ENCODE assay signal across 12 mouse cellular contexts in genomic region chr12:101483571-101483970, GRCm38 (mm10).
"Had no signal": no experiment of that assay in that cellular context is flagged by ENCODE, and none has a peak within 500 bp of the region (broad histone marks: within the 10 kb centered on the region; RNA-seq: fewer than 3 reads in every experiment).

No protein-coding gene starts in this region.

- DNase-seq: gastrocnemius, postnatal 10 days; gastrocnemius, postnatal 36 days; heart, adult 11 months; heart, adult 2 months; heart, postnatal 4 days; kidney, adult 2 months; kidney, adult 9 months; kidney, postnatal 14 days; kidney, postnatal 36 days; layer of hippocampus, adult 9-11 months; layer of hippocampus, postnatal 36 days; left cerebral cortex, postnatal 4 days had no signal
